Mouse (Mus musculus) midbrain, embryonic 16.5 days (tissue): ENCODE measurements around the gene Tmem179. TPM values are rescaled to one million over a fixed set of nuclear protein-coding genes. Genes with fewer than 3 reads are reported as not detected.

Experiments
- ATAC-seq: fragments of 200-750 bp; cut with Nextera tagmentation; 2 replicates; pipeline ENCODE4 v1.8.0; 2017; ENCODE audit warnings: moderate TSS enrichment
- H3K27ac ChIP-seq: fragments of 300-500 bp; sonication (generic); 2 replicates; pipeline ENCODE4 v1.5.1; 2014; ENCODE audit warnings: mild to moderate bottlenecking, low read length, mixed read lengths
- H3K27me3 ChIP-seq: fragments of 300-500 bp; sonication (generic); 2 replicates; pipeline ENCODE4 v1.6.1; 2014; ENCODE audit warnings: low read depth, low read length, mixed read lengths; ENCODE audit not compliant: control insufficient read depth, insufficient read depth
- H3K36me3 ChIP-seq: fragments of 300-500 bp; sonication (generic); 2 replicates; pipeline ENCODE4 v1.6.1; 2014; ENCODE audit warnings: mild to moderate bottlenecking, low read length, moderate library complexity, mixed read lengths; ENCODE audit not compliant: control insufficient read depth, insufficient read depth
- H3K4me1 ChIP-seq: fragments of 300-500 bp; sonication (generic); 2 replicates; pipeline ENCODE4 v1.6.1; 2014; ENCODE audit warnings: mild to moderate bottlenecking, low read length, mixed read lengths; ENCODE audit not compliant: control insufficient read depth, insufficient read depth
- H3K4me2 ChIP-seq: fragments of 300-500 bp; sonication (generic); 2 replicates; pipeline ENCODE4 v1.6.1; 2014; ENCODE audit warnings: mild to moderate bottlenecking, low read length, mixed read lengths
- H3K4me3 ChIP-seq: fragments of 300-500 bp; sonication (generic); 2 replicates; pipeline ENCODE4 v1.5.1; 2014; ENCODE audit warnings: low read depth, mild to moderate bottlenecking, low read length, moderate library complexity, mixed read lengths
- H3K9ac ChIP-seq: fragments of 300-500 bp; sonication (generic); 2 replicates; pipeline ENCODE4 v1.6.1; 2014; ENCODE audit warnings: low read depth, low read length, mixed read lengths
- H3K9me3 ChIP-seq: fragments of 300-500 bp; sonication (generic); replicated peaks from 2 replicates; pipeline ENCODE4 v1.6.1; 2014; ENCODE audit warnings: mild to moderate bottlenecking, low read length, mixed read lengths; ENCODE audit not compliant: control insufficient read depth, poor library complexity, severe bottlenecking
- WGBS: fragments of 180-500 bp; shearing (Covaris S2); extraction: QIAGEN DNeasy Blood & Tissue Kit; methylation state at CpG from one replicate; pipeline ENCODE4 v1.1.7; 2014; 5-methylcytosine and 5-hydroxymethylcytosine counted together
- polyA plus RNA-seq: library from polyadenylated mRNA; unstranded; fragments of >200 nt; fragmentation: Nextera tagmentation; extraction: Ambion mirVana; gene quantifications from 2 replicates; pipeline ENCODE4 v1.2.1, GENCODE M21; 2015

Tmem179 gene
- polyA plus RNA-seq, 1 experiment from 2014 or later: 100 TPM

- Histone ChIP-seq H3K36me3 (no peaks in the 10 kb centered on the region), H3K4me1 (peaks cover 2% of the 10 kb centered on the region; the same call in 1 of the 2 replicates), H3K27ac (no peak overlapping the region), H3K4me3 (no peak overlapping the region), H3K4me2 (no peak overlapping the region), H3K9ac (no peak overlapping the region), H3K9me3 (no peaks in the 10 kb centered on the region), H3K27me3 (no peaks in the 10 kb centered on the region)
- ATAC-seq: 0 out of 2 replicates have a peak, but pooled peaks have one; percentile 10
- 34% methylated on average over 3 of the region's 3 CpGs for WGBS
Observed at GRCm38 (mm10) chr12:112490444-112490939, 26.1 kb downstream of the Tmem179 start.

- no peaks in the 10 kb centered on the region for H3K36me3 ChIP-seq
- no peak overlapping the region for H3K4me2 ChIP-seq
- H3K27ac ChIP-seq: no peak overlapping the region
- no peak for ATAC-seq
- no peaks in the 10 kb centered on the region for H3K27me3 ChIP-seq
- no peak overlapping the region for H3K4me3 ChIP-seq
- no peaks in the 10 kb centered on the region for H3K9me3 ChIP-seq
- WGBS: 94% methylated on average over 9 of the region's 9 CpGs
- no peak overlapping the region for H3K9ac ChIP-seq
- H3K4me1 ChIP-seq: peaks cover 2% of the 10 kb centered on the region; the same call in 1 of the 2 replicates
Observed at GRCm38 (mm10) chr12:112489535-112489934, 27.0 kb downstream of the Tmem179 start.

GRCm38 (mm10) chr12:112489134-112489533, 27.4 kb downstream of the Tmem179 start, which contains the start of gene A530016L24Rik:
Gene A530016L24Rik (plus strand): TSS chr12:112489448.
- no peak for ATAC-seq
- WGBS: 87% methylated on average over 8 of the region's 8 CpGs
- H3K4me2 ChIP-seq: no peak within 1 kb of the TSS

GRCm38 (mm10) chr12:112473777-112474176, 42.8 kb downstream of the Tmem179 start:
- no peaks in the 10 kb centered on the region for H3K36me3 ChIP-seq
- H3K27ac ChIP-seq: no peak overlapping the region
- peak overlapping the region; percentile 4; the same call in 1 of the 2 replicates for H3K4me2 ChIP-seq
- no peak overlapping the region for H3K4me3 ChIP-seq
- H3K9ac ChIP-seq: no peak overlapping the region
- H3K27me3 ChIP-seq: no peaks in the 10 kb centered on the region; the same call in 1 of the 2 replicates
- H3K9me3 ChIP-seq: no peaks in the 10 kb centered on the region
- WGBS: 31% methylated on average over 9 of the region's 9 CpGs
- peaks cover 9% of the 10 kb centered on the region for H3K4me1 ChIP-seq
- ATAC-seq: peak; percentile 66

More at GRCm38 (mm10) chr12:112489134-112489533, 27.4 kb downstream of the Tmem179 start, which contains the start of gene A530016L24Rik:
- Histone ChIP-seq H3K27ac (no peak within 1 kb of the TSS), H3K9ac (no peak within 1 kb of the TSS), H3K27me3 (no peaks in the 10 kb centered on the region), H3K9me3 (no peaks in the 10 kb centered on the region), H3K36me3 (no peaks in the 10 kb centered on the region), H3K4me3 (no peak within 1 kb of the TSS), H3K4me1 (peaks cover 2% of the 10 kb centered on the region; the same call in 1 of the 2 replicates)

- no peak for ATAC-seq
- H3K27me3 ChIP-seq: no peaks in the 10 kb centered on the region; the same call in 1 of the 2 replicates
- H3K9me3 ChIP-seq: no peaks in the 10 kb centered on the region
- H3K27ac ChIP-seq: peak overlapping the region; percentile 26; the same call in 1 of the 2 replicates
- WGBS: 35% methylated on average over 5 of the region's 5 CpGs
- H3K36me3 ChIP-seq: no peaks in the 10 kb centered on the region
- peaks cover 9% of the 10 kb centered on the region for H3K4me1 ChIP-seq
- no peak overlapping the region for H3K9ac ChIP-seq
- no peak overlapping the region for H3K4me2 ChIP-seq
- no peak overlapping the region for H3K4me3 ChIP-seq
Observed at GRCm38 (mm10) chr12:112470216-112470615, 46.3 kb downstream of the Tmem179 start.

GRCm38 (mm10) chr12:112469393-112469792, 47.2 kb downstream of the Tmem179 start:
- Histone ChIP-seq H3K27me3 (no peaks in the 10 kb centered on the region; the same call in 1 of the 2 replicates), H3K4me1 (peaks cover 11% of the 10 kb centered on the region), H3K9me3 (no peaks in the 10 kb centered on the region), H3K4me2 (no peak overlapping the region), H3K9ac (no peak overlapping the region), H3K27ac (no peak overlapping the region), H3K36me3 (no peaks in the 10 kb centered on the region), H3K4me3 (no peak overlapping the region)
- WGBS: 76% methylated on average over 7 of the region's 7 CpGs
- no peak for ATAC-seq

GRCm38 (mm10) chr12:112467387-112467786, 49.2 kb downstream of the Tmem179 start:
- Histone ChIP-seq H3K27ac (no peak overlapping the region), H3K9ac (no peak overlapping the region), H3K4me2 (no peak overlapping the region), H3K9me3 (no peaks in the 10 kb centered on the region), H3K27me3 (no peaks in the 10 kb centered on the region; the same call in 1 of the 2 replicates), H3K36me3 (no peaks in the 10 kb centered on the region), H3K4me3 (no peak overlapping the region), H3K4me1 (peaks cover 13% of the 10 kb centered on the region)
- ATAC-seq: no peak
- WGBS: 80% methylated on average over 10 of the region's 10 CpGs

GRCm38 (mm10) chr12:112465928-112466327, 50.6 kb downstream of the Tmem179 start:
- 97% methylated on average over 17 of the region's 17 CpGs for WGBS
- Histone ChIP-seq H3K9ac (no peak overlapping the region), H3K4me1 (peaks cover 15% of the 10 kb centered on the region), H3K4me2 (no peak overlapping the region), H3K27me3 (no peaks in the 10 kb centered on the region; the same call in 1 of the 2 replicates), H3K36me3 (no peaks in the 10 kb centered on the region), H3K9me3 (no peaks in the 10 kb centered on the region), H3K4me3 (no peak overlapping the region), H3K27ac (no peak overlapping the region)
- ATAC-seq: no peak

GRCm38 (mm10) chr12:112464516-112464915, 52.0 kb downstream of the Tmem179 start:
- Histone ChIP-seq H3K4me2 (no peak overlapping the region), H3K9me3 (no peaks in the 10 kb centered on the region), H3K4me3 (no peak overlapping the region), H3K4me1 (peaks cover 6% of the 10 kb centered on the region; the same call in 1 of the 2 replicates), H3K27me3 (no peaks in the 10 kb centered on the region; the same call in 1 of the 2 replicates), H3K9ac (no peak overlapping the region), H3K36me3 (no peaks in the 10 kb centered on the region), H3K27ac (no peak overlapping the region)
- 76% methylated on average over 3 of the region's 3 CpGs for WGBS
- no peak for ATAC-seq
